Mouse (Mus musculus): ENCODE measurements around the gene Cpa5.

- TF ChIP-seq CTCF (IDR thresholded peaks at IDR 0.05; ENCODE audit: low read depth) (no peak), EP300 (optimal IDR thresholded peaks at IDR 0.05) (no peak)
Measured at GRCm38 (mm10) chr6:30600995-30601394, 9.8 kb upstream of the Cpa5 start.

All from stomach, postnatal 0 days (tissue).